Mouse (Mus musculus): ENCODE measurements around the gene Lyve1.
A peak's percentile ranks its signal among the peaks of the same experiment; 100 is the strongest.

The Lyve1 gene

DNA sequence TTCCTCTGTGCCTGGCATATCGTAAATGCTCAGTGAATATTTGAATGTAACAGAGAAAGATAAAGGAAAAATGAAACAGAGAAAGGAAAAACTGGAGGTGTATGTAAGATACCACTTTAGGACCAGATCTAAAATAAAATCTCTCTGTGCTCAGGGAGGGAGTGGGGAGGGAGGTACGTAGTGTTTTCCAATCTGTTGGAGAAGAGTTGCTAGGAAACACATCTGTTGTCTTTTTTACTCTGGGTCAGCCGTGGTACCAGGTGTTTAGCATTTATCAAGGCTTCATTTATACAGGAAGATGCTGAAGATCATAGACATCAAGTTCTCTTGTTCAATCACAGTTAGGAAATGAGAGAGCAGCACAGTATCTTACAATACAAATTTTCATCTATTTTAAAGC lies 8.5 kb downstream of the Lyve1 start:
- no peak for DNase-seq (ENCODE audit: extremely low read depth, insufficient read length, low spot score)

DNA sequence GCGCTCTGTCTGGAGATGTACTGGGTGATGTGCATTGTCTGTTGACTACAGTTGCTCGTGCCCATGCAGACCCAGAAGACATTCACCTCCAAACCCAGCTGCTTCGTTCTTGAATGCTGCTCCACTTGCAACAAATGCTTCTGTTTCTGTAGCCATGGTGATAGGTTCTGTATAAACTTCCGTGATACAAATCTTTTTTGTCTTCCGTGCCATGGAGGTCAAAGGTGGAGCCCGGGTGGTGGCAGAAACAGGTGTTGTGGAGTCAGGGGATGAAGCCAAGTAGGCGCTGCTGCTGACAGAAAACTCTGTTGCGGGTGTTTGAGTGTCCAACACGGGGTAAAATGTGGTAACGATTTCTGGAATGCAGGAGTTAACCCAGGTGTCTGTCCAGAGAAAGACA lies 9.4 kb downstream of the Lyve1 start:
- DNase-seq (ENCODE audit: extremely low read depth, insufficient read length, low spot score), result no peak

DNA sequence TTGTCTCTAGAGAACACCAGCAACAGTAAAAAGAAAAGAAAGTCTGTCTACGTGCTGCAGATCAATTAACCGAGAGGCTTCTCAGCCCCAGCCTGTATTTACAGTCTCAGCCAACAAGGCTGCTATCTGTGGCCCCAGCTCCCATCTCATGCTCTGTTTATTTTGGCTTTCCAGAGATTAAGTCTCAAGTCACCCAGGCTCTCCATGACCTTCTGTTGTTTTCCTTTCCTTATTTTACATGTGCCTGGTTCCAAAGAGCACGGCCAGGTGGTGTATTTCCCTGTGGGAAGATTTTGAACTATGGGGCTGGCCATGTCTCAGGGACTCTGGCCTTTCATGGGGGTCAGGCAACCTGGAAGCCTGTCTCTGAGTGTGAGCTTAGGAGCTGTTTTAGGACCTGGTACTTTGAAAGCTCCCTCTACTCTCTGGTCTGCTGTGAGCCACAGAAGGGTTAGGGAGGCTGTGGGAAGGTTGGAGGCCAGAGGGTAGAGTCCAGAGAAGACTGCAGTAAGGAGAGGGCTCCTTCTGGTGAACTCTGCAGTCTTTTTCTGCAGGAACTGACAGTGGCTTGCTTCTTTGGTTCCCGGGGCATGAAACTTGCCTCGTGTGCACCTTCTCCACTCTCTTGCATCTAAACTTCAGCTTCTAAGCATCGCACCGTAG lies 11.4 kb downstream of the Lyve1 start:
- no peak for DNase-seq (ENCODE audit: extremely low read depth, insufficient read length, low spot score)

DNA sequence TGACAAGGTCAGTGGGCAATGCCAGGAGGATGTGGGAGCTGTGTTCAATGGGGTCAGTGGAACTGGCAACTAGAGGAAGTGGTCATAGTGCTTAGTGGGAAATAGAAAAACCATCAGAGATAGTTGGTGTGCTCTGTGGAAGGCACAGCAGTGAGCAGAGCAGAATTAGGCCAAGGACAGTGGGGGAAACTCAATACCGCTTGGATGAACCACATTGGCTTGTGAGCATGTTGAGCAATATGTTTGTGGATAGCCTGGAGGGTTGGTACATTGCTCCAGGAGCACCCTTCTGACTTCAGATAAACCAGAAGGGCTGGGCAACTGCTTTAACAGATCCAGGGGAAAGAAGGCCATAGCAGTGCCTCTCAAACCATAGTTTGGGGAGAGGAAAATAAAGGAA lies 14.7 kb downstream of the Lyve1 start:
- no peak for DNase-seq (ENCODE audit: extremely low read depth, insufficient read length, low spot score)

DNA sequence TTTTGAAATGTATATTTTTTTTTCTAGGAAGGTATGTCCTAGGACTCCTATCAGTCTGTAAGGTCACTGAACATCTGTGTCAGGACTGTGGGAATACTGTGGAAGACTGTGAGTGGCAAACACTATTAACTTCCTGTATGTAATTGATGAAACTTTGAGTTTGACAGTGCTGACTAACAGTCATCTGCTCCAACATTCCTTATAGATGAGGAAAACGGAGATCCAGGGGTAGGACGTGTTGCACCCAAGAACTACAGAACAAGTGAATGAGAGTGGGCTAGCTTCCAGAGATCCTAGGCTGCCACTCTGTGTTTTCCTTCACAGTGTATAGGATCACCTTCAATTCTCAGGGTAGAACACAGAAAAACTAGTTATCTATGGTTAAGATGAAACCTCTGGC lies 15.7 kb downstream of the Lyve1 start:
- no peak for DNase-seq (ENCODE audit: extremely low read depth, insufficient read length, low spot score)

DNA sequence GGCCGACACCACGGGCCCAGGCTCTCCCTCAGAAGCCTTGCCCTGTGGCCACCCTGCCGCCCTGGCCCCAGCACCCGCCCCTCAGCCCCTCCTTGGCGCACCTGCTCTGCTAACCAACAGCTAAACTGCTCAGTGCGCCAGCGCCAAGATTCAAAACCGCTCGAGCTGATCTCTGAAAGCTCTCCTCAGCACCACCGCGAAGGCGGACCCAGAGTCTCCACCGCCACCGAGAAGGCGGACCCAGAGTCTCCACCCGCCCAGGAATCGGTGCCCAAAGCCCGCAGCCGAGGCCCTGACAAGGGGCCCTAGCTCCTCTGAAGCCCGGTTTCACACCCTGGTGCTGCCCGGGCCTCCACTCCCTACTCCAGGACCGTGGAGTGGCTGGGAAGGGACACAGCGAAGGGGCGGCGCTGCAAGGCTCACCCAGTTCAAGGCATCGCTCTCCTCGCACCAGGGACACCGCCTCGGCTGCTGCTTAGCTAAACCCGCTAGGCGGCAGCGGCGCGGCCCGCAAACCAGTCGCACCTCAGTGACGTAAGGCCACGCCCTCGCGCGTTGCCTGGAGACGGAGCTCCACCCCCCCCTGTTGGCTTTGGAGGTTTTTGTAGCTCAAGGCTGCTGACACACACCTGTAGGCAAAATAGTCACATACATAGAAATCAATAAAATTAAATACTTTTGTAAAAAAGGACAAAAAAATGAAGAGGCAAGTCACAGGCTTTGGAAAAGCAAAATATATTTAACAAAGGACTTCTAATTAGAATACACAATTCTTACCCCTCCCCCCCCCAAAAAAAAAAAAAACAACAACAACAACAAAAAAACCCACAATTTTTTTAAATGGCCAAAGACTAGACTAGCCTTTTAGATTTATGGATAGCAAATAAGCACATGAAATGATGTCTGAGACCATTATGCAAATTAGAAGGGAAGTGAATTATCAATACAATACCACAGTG lies 18.8 kb downstream of the Lyve1 start, which contains the start of gene Rnf141:
Rnf141 (minus strand) TSS at position 542 of the 959 bp plus-strand sequence.
- peak; percentile 96 for DNase-seq (ENCODE audit: extremely low read depth, insufficient read length, low spot score)

DNA sequence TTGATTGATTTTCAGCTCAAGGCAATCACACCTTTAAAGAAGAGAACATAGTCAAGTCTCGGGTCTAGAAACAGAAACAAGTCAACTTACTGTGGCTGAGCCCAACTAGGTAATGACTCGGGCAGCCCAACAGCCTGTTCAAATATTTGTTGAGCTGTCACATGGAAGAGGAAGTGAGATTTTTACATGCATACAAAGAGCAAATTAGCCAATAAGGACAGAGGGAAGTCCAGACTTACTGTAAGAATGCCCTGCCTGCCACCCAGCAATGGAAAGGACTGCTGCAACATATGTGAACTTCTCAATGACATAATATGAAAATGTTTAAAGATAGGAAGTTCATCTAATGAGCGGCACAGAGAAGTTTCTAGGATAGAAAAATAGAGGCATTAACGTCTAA lies 22.7 kb downstream of the Lyve1 start:
- no peak for DNase-seq (ENCODE audit: extremely low read depth, insufficient read length, low spot score)

DNA sequence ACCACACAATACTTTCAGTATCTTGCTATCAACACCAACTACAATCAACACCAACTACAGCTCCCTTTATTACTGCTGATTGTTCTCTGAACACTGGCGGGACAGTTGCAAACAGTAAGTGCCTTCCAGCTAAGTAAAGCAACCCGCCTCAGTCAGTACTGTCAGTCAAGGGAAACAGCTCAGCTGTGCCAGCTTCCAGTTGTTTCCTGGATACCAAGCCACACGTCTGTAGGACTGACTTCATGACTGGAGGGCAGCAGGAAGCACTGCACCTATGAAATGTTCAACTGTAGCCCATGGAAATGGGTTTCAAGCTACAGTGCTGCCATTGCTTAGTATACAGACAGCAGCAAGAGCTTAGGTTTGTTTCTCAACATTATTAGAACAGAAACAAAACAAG lies 28.5 kb downstream of the Lyve1 start:
- no peak for DNase-seq (ENCODE audit: extremely low read depth, insufficient read length, low spot score)

DNA sequence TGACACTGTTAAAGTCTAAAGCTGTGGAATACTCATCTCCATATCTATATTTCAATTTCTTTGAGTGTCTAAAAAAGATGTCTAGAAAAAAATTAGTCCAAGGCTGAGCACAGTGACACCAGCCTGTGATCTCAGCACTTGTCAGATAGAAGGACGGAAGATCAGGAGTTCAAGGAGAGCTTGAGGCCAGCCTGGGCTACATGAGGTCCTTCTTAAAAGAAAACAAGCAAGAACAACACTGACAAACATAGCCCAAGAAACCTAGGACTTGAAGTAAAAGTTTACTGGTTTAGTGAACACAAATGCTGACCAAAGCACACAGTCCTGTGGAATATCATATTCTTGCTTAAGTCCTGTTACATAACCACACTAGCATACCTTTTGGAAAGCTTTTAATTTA lies 29.0 kb downstream of the Lyve1 start:
- DNase-seq (ENCODE audit: extremely low read depth, insufficient read length, low spot score), result no peak

DNA sequence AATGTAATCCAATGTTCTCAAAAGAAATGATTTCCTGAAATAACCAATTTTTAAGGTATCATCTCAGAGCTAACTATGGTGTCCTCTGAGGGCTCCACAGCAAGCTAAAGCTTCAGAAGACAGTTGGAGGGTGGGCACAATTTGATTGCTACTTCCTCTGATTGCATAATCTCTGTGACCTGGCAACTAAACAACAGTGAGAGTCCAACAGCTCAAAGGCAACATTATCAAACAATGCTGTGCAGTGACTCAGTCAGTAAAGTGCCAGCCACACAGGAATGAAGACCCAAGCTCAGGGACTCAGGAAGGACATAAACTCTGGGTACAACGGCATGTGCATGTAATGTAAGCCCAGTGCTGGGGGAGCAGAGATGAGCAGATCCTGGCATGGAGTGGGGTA lies 30.0 kb downstream of the Lyve1 start:
- DNase-seq (ENCODE audit: extremely low read depth, insufficient read length, low spot score), result no peak

DNA sequence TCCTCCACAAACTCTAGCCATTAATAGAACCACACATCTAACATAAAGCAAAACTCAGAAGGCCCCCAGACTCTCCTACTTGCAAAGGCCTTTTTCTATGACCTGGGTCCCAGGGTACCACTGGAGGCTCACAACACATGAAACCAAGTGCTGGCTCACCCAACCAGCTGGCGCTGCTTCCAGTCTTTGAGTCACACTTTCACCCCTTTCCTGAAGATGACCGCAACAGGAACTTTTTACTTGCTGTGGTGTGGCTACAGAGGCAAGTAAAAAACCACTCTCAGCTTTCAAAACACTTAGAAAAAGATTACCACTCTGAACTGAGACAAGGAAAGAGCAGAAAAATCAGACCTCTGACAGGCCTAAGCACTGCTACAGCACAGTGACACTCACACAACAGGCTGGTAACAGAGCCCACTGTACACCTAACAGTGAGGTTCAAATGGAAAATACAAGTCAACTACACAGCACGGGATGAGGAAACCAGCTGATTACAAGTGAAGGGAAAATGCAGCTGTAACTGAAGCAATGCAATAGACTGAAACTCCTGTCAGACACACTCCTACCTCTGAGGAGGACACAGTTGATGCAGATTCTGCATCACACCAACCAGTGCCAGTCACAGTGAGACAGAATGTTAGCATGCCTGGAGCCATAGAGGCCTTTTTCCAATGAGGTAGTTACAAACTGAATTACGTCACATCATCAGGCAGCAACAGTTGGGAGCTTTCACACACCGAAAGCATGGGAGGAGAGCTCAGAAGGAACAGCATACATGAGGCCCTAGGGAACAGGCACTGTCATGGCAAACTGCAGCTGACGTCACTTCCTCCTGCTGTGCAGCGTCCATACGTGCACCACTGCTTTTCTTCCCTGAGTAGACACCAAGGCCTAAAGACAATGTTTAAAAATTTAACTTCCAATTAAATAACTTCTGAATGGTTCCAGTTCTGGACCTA lies 38.8 kb downstream of the Lyve1 start:
- DNase-seq (ENCODE audit: extremely low read depth, insufficient read length, low spot score), result peak; percentile 60

DNA sequence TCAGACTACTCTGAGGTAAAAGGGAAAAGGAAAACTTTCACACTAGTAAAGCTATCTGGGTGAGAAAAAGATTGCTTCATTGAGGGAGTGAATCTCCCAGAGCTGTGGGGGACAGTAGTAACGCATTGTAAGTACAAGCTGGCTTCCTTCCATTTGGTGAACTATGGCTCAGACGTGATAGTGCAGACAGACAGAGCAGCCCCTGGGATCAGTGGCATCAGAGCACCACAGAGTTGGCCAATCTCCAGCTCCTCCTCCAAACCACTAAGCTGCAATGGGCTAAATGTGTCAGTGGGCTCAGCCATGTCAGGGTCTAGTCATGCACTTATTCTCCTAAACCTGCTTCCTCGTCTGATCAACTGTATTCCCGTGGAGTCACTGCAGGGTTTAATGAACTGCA lies 39.4 kb downstream of the Lyve1 start:
- no peak for DNase-seq (ENCODE audit: extremely low read depth, insufficient read length, low spot score)

DNA sequence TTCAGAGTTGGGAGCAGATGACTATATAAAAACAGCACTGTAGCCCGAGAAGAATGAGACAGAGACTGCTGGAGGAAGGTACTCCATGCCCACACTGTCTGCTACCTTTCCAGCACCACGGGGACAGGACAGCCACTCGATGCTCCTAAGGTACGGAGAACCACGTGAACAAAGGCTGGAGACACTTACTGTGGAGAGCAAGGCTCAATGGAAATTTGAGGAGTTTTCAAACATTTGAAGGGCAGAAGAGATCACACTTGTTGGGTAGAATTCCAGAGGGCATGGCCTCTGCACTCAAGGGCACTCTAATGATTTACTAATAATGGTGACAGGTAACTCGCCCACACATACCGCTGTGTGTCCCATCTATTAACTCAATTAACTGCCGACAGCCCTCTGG lies 40.0 kb downstream of the Lyve1 start:
- no peak for DNase-seq (ENCODE audit: extremely low read depth, insufficient read length, low spot score)

DNA sequence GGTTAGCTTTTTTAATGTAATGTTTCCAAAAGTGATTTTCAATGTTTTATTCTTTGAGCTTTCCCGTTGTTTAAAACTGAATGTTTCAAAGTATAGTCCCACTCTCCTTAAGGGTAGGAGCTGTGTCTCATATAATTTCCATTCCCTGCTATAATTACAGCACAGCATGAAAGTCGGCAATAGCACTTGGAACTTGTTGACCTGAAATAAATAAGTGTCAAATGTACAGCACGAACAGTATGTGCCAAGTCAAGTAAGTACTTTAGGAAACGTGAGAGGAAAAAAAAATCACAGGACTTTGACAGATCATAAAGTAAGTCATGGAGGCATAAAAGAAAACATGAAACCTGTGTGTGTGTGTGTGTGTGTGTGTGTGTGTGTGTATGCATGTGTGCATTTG lies 41.0 kb downstream of the Lyve1 start:
- DNase-seq (ENCODE audit: extremely low read depth, insufficient read length, low spot score), result no peak

DNA sequence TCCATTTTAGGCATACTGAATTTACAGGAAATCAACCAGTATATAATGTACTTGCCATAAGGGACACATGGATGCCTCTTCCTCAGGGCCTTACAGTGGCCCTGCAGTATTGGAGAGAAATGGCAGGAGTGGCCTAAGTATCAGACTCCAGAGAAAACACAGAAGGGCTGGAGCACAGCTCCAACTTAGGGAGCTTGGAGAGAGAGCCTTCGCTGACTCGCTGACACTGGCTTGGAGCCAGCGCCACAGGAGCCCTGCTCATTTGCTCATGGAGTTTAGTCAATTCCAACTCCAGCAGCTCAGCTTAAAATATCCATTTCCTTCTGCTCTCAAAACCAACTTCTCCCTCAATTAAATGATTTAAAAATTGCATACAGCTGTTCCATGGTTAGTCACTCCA lies 41.4 kb downstream of the Lyve1 start:
- no peak for DNase-seq (ENCODE audit: extremely low read depth, insufficient read length, low spot score)

DNA sequence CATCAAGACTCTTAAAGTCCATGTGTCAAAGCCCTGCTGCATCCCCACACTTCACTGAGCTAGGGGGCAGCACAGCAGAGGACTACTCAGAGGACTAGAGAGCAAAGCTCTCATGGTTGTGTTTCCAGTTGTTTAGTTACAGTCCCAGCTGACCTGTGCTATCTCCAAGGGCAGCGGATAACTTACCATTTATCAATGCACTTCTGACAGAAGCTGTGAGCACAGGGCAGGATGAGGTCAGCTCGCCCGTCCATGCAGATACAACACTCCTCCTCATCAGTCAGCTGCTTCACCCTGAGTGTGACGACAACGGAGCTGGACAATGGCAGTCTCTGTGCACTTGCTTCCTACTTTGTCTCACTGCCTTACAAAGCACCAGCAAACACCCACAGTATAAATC lies 42.0 kb downstream of the Lyve1 start:
- DNase-seq (ENCODE audit: extremely low read depth, insufficient read length, low spot score), result no peak

DNA sequence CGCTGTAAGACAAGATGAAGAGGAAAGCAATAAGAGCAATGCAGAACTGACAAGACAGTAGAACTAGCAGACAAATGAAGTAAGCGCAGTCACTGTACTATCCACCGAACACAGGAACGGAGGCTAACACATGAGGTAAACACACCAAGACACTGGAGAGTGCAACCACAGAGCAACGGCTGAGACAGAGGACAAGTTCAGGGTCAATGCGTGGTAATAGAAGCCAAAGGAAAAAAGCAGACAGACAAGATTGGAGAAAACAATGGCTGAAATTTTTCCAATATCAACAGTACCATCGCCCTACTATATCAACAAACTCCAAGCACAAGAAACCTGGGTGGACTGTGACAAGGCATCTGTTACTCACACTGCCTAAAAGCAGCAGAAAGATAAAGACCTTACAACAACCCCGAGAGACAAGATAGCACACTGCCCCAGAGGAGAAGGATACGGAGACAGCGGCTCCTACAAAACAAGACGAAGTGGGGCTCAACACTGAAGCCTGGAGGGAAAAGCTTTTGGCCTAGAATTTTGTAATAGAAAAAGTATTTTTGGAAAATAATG lies 44.2 kb downstream of the Lyve1 start:
- no peak for DNase-seq (ENCODE audit: extremely low read depth, insufficient read length, low spot score)

DNA sequence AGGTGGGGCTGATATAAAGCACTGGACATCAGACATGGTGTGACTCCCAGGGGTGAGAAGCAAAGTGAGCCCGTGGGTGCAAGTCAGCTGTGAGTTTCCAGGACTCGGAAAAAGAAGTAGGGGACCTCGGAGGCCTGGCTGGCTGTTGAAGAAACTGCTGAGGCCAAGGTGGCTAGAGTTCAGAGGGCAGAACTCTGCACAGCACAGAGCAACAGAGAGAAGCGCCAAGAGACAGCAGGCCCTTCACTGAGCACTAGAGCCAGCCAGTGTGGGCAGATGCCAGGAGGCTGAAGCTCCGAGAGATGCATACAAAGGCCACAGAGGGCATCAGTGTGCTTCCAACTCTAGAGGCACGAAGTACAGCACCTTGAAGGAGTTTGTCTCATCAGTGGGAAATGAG lies 44.8 kb downstream of the Lyve1 start:
- DNase-seq (ENCODE audit: extremely low read depth, insufficient read length, low spot score), result no peak

DNA sequence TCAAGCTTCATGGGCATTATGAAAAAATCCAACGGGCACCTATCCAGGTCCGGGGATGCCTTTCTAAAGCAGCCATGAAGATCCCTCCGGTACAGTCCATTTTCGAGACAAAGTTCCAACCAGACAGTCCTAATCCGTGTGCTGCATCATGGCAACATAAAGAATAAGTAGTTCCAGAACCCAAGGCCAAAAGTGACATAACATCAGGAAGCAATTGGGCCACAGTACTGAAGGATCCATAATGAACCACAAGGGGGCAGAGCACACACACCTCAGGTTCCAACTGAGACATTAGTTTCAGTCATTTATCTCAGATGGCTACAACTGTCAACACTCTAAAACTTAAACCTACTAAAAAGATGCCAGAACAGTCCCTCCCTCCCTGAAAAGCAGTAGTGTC lies 47.0 kb downstream of the Lyve1 start:
- no peak for DNase-seq (ENCODE audit: extremely low read depth, insufficient read length, low spot score)

DNA sequence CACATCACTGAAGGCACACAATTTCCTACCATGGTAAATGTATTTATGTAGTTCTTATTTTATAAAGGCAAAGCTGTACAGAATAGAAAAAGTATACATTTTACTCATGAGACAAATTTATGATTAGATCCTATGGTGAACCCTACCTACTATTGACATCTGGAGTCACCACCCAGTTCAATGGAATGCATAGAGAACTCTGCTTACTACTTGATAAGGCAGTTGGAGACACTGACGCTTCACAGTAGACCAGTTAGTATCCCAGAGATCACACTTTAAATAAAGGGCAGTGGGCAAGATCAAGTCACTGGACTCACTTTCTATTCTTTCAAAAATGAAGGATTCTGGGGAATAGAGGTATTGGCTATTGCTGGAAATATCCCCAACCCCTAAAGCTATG lies 49.1 kb downstream of the Lyve1 start:
- no peak for DNase-seq (ENCODE audit: extremely low read depth, insufficient read length, low spot score)

DNA sequence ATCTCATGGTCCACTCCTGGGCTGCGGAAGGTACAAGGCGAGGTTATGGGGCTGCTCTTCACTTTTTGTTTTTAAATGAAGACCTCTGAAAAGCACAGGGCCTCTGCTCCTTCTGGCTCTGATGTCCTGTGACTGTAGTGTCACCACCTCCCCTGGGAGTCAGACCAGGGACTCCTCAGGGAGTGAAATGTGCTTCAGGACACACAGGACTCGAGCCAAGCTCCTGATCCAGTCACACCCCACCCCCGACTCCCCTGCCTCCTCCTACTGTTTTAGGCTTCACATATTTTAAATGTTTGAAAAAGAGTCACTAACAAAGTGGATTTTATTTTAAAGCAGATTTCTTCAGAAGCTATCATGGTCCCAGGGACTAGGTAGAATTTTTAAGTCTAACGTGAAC lies 51.5 kb downstream of the Lyve1 start:
- no peak for DNase-seq (ENCODE audit: extremely low read depth, insufficient read length, low spot score)
